Mouse (Mus musculus) ovary, adult 18-20 months (tissue): Measurements from ENCODE around the gene Olfr917.

Experiments used
- DNase-seq: peaks from one replicate; pipeline ENCODE4 v3.0.0; 2022; ENCODE audit warnings: low spot score, mixed read lengths

Gene Olfr917

GRCm38 (mm10) chr9:38665742-38666141 is at the start of gene Olfr917:
Gene Olfr917 (minus strand): TSS chr9:38665842.
- no peak for DNase-seq

- DNase-seq = no peak
These were observed 8.9 kb upstream of the Olfr917 start, which contains the start of gene Olfr918 for GRCm38 (mm10) chr9:38674501-38674900. Gene Olfr918 (minus strand): TSS chr9:38674601.

GRCm38 (mm10) chr9:38672887-38673286 is 7.2 kb upstream of the Olfr917 start:
- no peak for DNase-seq

GRCm38 (mm10) chr9:38659775-38660174 is 5.9 kb downstream of the Olfr917 start, which contains the start of gene Olfr916:
Gene Olfr916 (minus strand): TSS chr9:38659875.
- DNase-seq = no peak

- no peak for DNase-seq
These were observed 33.2 kb downstream of the Olfr917 start for GRCm38 (mm10) chr9:38632406-38632805.
